Comparison of ENCODE assay signal across 30 mouse cellular contexts in the genomic region with DNA sequence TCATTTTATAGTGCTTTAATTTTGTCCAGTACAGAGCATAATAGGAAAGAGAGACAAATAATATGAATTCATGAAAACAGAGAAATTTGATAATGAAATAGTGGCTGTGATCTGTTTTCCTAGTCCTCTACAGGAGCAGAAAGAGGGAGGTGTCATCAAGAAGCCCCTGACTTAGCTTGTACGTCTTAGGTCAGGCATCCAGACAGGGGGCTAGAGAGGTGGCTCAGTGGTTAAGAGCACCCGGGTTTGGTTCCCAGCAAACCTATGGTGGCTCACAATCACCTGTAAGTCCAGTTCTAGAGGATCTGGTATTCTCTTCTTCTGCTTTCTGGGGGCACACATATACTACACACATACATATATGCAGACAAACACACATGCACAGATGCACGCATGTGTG.
"Had no signal": no experiment of that assay in that cellular context is flagged by ENCODE, and none has a peak within 500 bp of the region (broad histone marks: within the 10 kb centered on the region; RNA-seq: fewer than 3 reads in every experiment).

No protein-coding gene starts in this region.

- H3K9ac ChIP-seq: limb, embryonic 12.5 days; limb, embryonic 13.5 days; limb, embryonic 15.5 days; liver, embryonic 12.5 days; liver, embryonic 13.5 days; liver, embryonic 14.5 days; liver, embryonic 15.5 days; liver, postnatal 0 days; lung, embryonic 14.5 days; lung, embryonic 15.5 days; midbrain, embryonic 12.5 days; midbrain, embryonic 13.5 days; midbrain, embryonic 15.5 days; neural tube, embryonic 12.5 days had no signal

- ATAC-seq: liver, embryonic 12.5 days; liver, postnatal 0 days; lung, postnatal 0 days; midbrain, embryonic 13.5 days; midbrain, embryonic 15.5 days; midbrain, embryonic 16.5 days had no signal

- H3K4me2 ChIP-seq: limb, embryonic 12.5 days; limb, embryonic 13.5 days; limb, embryonic 15.5 days; liver, embryonic 11.5 days; liver, embryonic 12.5 days; liver, embryonic 13.5 days; liver, embryonic 15.5 days; lung, embryonic 14.5 days; lung, embryonic 15.5 days; midbrain, embryonic 12.5 days; neural tube, embryonic 12.5 days had no signal

- H3K4me3 ChIP-seq: limb, embryonic 10.5 days; limb, embryonic 12.5 days; limb, embryonic 13.5 days; limb, embryonic 15.5 days; liver, embryonic 12.5 days; liver, embryonic 13.5 days; liver, embryonic 15.5 days; lung, embryonic 15.5 days; megakaryocyte, embryonic 14.5 days; midbrain, embryonic 10.5 days; midbrain, embryonic 12.5 days; midbrain, embryonic 13.5 days; midbrain, embryonic 15.5 days; myocyte; neural tube, embryonic 12.5 days had no signal

- H3K9me3 ChIP-seq: limb, embryonic 10.5 days; limb, embryonic 12.5 days; limb, embryonic 13.5 days; limb, embryonic 15.5 days; liver, embryonic 12.5 days; liver, embryonic 13.5 days; liver, embryonic 15.5 days; lung, embryonic 15.5 days; midbrain, embryonic 10.5 days; midbrain, embryonic 12.5 days; midbrain, embryonic 13.5 days; midbrain, embryonic 15.5 days; neural tube, embryonic 12.5 days had no signal

- H3K4me1 ChIP-seq: liver, embryonic 12.5 days; liver, embryonic 13.5 days; liver, embryonic 15.5 days; lung, embryonic 15.5 days; megakaryocyte, embryonic 14.5 days had no signal

- DNase-seq: left cerebral cortex, postnatal 4 days; liver; liver, embryonic 13.5 days; liver, postnatal 0 days; lung, adult 18-20 months; lung, adult 2 months; lung, embryonic 14.5 days; lung, postnatal 10 days; lung, postnatal 14 days; lung, postnatal 36 days; lung, postnatal 4 days had no signal

- H3K27me3 ChIP-seq: limb, embryonic 12.5 days; limb, embryonic 15.5 days; liver, embryonic 13.5 days; liver, embryonic 15.5 days; lung, embryonic 15.5 days; megakaryocyte, embryonic 14.5 days; neural tube, embryonic 12.5 days had no signal

- H3K27ac ChIP-seq: limb, embryonic 10.5 days; limb, embryonic 12.5 days; limb, embryonic 13.5 days; limb, embryonic 15.5 days; liver, embryonic 12.5 days; liver, embryonic 13.5 days; liver, embryonic 14.5 days; liver, embryonic 15.5 days; lung, embryonic 15.5 days; macrophage; midbrain, embryonic 10.5 days; midbrain, embryonic 12.5 days; midbrain, embryonic 13.5 days; midbrain, embryonic 15.5 days; neural tube, embryonic 12.5 days had no signal

- H3K36me3 ChIP-seq: limb, embryonic 10.5 days; limb, embryonic 12.5 days; limb, embryonic 13.5 days; limb, embryonic 15.5 days; liver, embryonic 12.5 days; liver, embryonic 13.5 days; liver, embryonic 15.5 days; lung, embryonic 15.5 days; midbrain, embryonic 10.5 days; midbrain, embryonic 12.5 days; midbrain, embryonic 13.5 days; midbrain, embryonic 15.5 days; neural tube, embryonic 12.5 days had no signal
